Mouse (Mus musculus) gastrocnemius, postnatal 36 days (tissue): ENCODE results near the gene Uhrf1. TPM values are rescaled to one million over a fixed set of nuclear protein-coding genes. Genes with fewer than 3 reads are reported as not detected.
A peak's percentile ranks its signal among the peaks of the same experiment; 100 is the strongest.

ENCODE experiments used
- DNase-seq, 2 experiments: peaks; one replicate each; pipeline ENCODE4 v3.0.0; 2022
- intact Hi-C: fragments of 180-260 bp; cut with DNase I; formaldehyde crosslinking; loops from one replicate; pipeline ENCODE4 v1.15.1; 2025
- total RNA-seq, 2 experiments: library from RNA; stranded (reverse); gene quantifications; 2 replicates each; pipeline ENCODE4 v1.2.3; 2021

Uhrf1 gene
- total RNA-seq, 2 experiments from 2014 or later: 1.4 to 3.0 TPM

DNA sequence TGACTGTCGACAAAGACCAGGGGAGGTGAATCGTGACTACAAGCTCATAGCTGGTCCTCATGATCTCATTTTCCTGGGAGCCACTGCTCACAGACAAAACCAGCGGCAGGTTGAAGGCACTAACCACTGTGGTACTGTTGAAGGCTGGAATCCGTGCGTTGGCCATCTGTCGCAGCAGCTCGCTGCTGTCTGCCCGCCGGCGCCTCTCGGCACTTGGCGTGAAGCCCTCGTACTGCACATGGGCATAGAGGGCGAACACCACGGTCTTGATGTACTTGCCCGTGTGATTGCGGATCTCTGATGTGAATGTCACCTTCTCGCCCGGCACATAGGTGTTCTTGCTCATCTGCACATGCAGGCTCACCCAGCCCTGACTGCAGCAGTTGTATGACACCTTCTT is 8.9 kb upstream of the Uhrf1 start:
- no peak for DNase-seq
- intact Hi-C loops: no loop called here

DNA sequence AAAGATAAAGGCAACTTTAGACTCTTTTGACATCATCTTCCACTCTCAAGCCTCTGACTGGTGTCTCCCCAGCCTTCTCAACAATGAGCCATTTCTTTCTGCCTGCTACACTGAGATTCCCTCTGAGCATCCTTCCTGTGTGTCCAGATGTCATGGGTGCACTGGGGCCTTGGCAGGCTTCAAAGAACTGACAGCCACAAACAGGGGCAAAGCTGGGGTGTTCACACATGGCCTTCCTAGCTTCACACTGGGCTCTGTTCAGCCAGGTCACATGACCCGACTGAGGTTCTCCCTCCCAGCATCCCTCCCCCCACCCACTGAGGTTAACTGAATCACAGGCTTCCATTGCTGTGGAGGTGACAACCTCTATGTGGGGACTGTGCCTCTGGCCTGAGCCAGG is 6.9 kb upstream of the Uhrf1 start:
- intact Hi-C loops: loop anchor here (5.0 kb wide), 1 partner anchor 46 kb away; no protein-coding TSS in a partner anchor

GRCm38 (mm10) chr17:56298238-56298637 is 4.9 kb upstream of the Uhrf1 start:
- no peak for DNase-seq
- intact Hi-C loops: loop anchor here (5.0 kb wide), 1 partner anchor 44 kb away; no protein-coding TSS in a partner anchor

More for the DNA sequence above, 6.9 kb upstream of the Uhrf1 start:
- DNase-seq: no peak

DNA sequence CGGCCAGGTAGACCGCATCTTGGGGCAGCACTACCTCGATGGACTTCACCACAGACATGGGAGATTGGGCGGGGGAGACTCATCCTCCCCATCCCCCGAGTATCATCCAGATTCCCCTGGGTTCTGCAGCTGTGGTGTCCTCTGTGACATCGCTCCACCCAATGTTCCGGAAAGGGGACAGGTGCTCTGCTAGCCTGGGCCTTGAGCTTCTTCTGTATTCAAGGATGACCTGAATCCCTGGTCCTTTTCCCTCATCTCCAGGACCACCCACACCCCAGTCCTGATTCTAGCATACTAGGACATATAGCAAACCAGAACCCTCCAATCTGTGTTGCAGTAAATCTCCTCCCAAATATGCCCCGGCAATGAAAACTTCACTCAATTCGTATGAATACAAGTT is 2.9 kb upstream of the Uhrf1 start, which contains the start of gene Arrdc5:
TSS of gene Arrdc5 (minus strand) at position 101 of the 400 bp plus-strand sequence.
- no peak for DNase-seq
- intact Hi-C loops: no loop called here

DNA sequence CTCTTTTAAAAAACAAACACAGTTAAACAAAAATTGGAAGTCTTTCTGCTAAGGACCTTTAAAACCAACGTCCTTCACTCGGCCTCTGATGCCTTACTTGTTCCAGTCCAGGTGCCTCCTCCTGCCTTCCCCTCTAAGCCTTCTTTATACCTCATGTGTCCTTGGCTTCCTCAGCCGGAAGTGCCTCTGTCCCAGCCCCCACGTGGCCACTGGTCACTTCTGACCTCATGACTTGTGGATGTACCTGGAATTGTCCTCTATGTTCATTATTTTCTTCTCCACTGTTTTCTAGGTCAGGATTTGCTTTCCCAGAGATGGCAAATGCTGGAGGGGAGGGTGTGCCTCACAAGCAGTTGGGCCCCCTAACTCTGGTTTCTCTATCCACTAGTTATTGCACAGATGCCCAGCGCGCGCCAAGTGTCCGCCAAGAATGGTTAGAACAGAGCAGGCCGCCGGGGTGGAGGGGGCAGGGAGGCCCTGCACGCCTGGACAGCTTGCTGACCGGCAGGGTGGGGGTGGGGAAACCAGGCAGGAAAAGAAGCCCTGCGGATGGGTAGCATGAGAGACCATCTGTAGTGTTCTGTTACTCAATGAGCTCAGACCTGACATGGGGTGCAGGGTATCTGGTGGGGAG is 641 bp upstream of the Uhrf1 start:
- intact Hi-C loops: no loop called here
- no peak for DNase-seq

- peak; percentile 93 to 95 for DNase-seq
- intact Hi-C loops: no loop called here
Observed at GRCm38 (mm10) chr17:56303847-56304586, 896 bp downstream of the Uhrf1 start.

GRCm38 (mm10) chr17:56304718-56305117 is 1.6 kb downstream of the Uhrf1 start:
- DNase-seq: no peak
- intact Hi-C loops: loop anchor here (5.0 kb wide), 1 partner anchor 97 kb away; no protein-coding TSS in a partner anchor

GRCm38 (mm10) chr17:56305156-56305555 is 2.0 kb downstream of the Uhrf1 start:
- intact Hi-C loops: loop anchor here (5.0 kb wide), 1 partner anchor 98 kb away; no protein-coding TSS in a partner anchor
- DNase-seq: no peak

- no peak for DNase-seq
- intact Hi-C loops: loop anchor here (5.0 kb wide), 1 partner anchor 99 kb away; no protein-coding TSS in a partner anchor
Observed at GRCm38 (mm10) chr17:56305826-56306225, 2.7 kb downstream of the Uhrf1 start.

DNA sequence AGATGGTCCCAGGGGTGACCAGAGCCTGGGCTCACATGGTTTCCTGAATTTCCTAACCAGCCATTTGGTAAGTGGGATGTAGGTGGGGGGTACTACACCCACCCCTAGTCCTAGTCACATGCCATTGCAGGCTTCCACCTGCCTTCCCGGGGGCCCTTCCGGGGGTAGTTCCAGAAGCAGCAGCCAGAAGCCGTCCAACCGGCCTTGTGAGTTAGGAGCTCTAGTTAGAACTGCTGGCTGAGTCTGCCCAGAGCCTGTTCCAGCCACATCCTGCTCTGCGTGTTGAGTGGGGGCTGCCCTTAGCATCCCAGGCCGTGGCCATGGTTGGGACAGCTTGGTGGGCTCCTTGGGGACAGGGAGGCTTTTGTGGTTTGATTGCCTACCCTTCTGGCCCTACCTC is 5.0 kb downstream of the Uhrf1 start:
- no peak for DNase-seq
- intact Hi-C loops: loop anchor here (5.0 kb wide), 1 partner anchor 101 kb away; no protein-coding TSS in a partner anchor

DNA sequence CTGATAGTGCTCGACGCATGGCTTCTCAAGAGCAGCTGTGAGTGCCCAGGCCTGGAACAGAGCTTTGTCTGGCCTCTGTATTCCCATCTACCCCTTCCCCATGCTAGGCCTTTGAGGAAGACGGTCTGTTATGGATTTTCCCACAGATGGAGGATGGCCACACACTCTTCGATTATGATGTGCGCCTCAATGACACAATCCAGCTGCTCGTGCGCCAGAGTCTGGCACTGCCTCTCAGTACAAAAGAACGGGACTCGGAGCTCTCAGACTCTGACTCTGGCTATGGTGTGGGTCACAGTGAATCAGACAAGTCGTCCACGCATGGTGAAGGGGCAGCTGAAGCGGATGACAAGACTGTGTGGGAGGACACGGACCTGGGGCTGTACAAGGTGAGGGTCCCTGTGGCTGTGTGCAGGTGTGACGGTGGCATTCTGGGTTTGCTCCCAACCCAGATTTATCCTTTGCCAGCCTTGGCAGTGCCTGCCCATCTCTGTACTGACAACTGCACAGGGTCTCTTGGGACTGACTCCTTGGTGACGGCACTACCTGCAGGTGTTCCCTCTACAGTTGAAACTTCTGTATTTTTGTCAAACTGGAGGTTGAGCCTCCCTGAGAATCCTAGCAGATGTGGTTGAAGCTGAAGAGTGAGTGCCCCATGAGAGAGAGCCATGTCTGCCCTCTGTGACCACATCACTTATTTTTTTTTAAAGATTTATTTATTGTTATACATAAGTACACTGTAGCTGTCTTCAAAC is 6.2 kb downstream of the Uhrf1 start:
- intact Hi-C loops: loop anchor here (5.0 kb wide), 1 partner anchor 102 kb away; no protein-coding TSS in a partner anchor
- no peak for DNase-seq

DNA sequence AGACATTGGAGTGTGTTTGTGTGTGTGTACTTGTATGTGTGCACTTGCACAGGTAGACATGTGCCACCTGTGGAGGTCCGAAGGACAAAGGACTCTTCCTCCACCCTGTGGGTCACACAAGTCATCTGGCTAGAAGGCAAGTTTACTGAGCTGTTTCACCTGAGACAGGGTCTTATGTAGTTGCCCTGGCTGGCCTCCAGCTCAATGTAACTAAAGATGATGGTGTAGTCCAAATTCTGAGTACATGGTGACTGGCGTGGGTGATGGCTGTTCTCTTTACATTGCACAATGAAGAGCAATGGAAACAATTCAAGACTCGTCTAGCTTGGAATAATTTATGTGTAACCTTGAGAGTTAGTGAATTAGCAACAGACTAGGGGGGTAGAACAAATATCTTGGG is 21.3 kb downstream of the Uhrf1 start:
- intact Hi-C loops: no loop called here
- DNase-seq: no peak

DNA sequence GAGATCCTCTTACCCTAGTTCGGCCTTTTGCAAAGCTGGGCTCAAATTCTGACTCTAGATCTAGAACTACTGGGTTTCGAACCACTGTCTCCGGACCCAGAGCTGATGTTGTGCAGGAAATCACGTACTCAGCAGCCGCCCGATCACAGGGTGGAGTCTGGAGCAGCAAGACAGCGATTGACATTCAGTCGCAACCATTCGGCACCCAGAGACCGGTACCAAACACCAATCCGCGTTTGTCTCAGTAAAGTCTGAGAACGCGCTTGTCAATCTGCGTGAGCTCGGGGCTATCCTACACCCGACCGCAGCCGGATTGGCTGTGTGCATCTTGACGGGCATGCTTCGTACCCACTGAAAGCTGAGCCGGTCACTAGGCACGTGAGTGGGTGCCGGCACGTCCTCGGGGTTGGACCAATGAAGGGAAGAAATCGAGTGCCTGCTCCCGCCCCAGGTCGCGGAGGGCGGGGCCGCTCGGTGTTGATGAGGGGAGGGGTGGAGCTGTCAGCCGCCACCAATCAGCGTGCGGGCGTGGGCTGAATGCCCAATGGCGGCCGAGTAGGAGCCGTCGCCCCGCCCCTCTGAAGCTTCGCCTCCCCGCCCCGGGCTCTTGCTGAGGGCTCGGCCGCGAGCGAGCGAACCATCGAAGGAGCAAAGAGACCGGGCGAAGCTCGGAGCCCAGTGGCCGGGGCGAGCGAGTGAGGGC is 22.5 kb downstream of the Uhrf1 start, which contains the start of gene Kdm4b:
TSS of gene Kdm4b (plus strand) at position 613 of the 703 bp plus-strand sequence.
- intact Hi-C loops: no loop called here
- peak; percentile 97 to 99 for DNase-seq

GRCm38 (mm10) chr17:56326153-56327147 is 23.3 kb downstream of the Uhrf1 start:
- intact Hi-C loops: no loop called here
- DNase-seq: no peak

- intact Hi-C loops: no loop called here
- DNase-seq: no peak
Observed at GRCm38 (mm10) chr17:56329267-56329666, 26.1 kb downstream of the Uhrf1 start.

DNA sequence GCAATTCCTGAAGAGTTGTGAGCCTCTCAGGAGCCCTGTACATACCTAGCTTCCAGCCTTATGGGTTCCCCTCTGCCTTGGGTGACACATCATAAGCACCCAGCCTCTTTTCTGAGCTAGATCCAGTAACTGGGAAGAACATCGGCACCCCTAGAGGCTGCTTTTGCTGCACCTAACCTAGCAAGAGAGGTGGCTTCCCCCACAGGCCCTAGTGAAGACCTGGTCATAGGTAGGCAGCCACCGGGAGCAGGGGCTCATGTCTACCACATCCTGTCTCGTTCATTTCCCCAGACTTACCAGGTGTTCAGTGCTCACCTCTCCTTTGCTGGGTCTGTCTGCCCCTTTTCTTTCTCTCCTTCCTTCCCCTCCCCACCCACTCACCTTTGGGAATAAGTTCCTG is 27.2 kb downstream of the Uhrf1 start:
- no peak for DNase-seq
- intact Hi-C loops: no loop called here

DNA sequence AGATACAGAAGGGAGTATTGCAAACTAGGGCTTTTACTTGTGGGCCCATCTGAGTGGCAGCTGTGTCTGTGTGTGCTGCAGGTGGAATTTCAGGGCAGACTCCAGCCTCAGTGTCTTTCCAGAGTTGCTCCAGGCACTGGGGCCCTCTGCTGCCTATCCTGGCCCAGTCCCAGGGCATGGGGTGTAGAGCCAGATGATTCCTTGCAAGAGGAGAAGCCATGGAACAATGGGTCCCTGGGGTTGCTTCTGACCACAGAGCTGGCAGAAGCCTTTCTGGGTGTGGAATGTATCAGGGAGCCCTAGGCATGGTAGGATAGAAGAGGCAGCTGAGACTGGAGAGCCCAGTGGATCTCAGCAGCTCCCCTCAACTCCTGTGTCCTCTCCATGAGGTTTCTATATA is 28.1 kb downstream of the Uhrf1 start:
- intact Hi-C loops: no loop called here
- DNase-seq: peak; percentile 47 to 66

- DNase-seq: no peak
- intact Hi-C loops: no loop called here
Observed at GRCm38 (mm10) chr17:56332987-56333386, 29.9 kb downstream of the Uhrf1 start.

DNA sequence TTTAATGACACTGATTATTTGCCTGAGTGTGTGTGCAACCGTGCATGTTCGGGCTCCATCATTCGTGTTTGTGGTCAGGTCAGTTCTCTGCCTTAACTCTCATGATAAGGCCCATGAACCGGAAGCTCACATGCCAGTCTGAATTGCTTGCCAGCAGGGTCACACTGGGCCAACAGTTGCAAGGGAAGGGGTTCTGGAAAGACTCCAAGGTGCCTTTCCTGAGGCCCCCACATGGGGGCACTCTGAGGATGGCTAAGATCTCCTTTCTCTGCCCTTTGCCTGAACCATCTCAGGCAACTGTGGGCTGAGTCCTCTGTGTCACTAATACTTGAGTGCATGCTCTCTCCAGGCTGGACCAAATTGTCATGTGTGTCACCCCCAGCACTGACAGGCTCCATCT is 34.1 kb downstream of the Uhrf1 start:
- intact Hi-C loops: loop anchor here (2.0 kb wide), 1 partner anchor 14 kb away; no protein-coding TSS in a partner anchor
- peak in 1 of 2 experiments; percentile 55 for DNase-seq
